ENCODE assay signal across 9 mouse cellular contexts in the genomic region with DNA sequence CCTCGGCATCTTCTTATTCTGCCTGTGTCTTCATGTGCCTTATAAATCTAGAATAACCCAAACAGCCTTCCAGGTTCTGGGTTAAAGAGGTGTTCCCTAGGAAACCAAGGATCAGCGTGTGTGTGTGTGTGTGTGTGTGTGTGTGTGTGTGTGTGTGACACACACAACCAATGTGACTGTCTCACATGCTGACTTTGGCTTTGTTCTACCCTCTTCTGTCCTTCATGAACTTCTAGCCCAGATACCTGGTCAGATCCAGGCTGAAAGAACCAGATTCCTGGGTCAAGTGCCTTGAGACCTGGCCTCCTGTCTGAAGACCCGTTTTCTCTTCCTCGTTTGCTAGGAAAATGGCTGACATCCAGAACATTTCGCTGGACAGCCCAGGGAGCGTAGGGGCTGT. TPM values are rescaled to one million over a fixed set of nuclear protein-coding genes. Genes with fewer than 3 reads are reported as not detected.
A peak's percentile ranks its signal among the peaks of the same experiment; 100 is the strongest.
DNase-seq lines count a peak whose midpoint lies in the region; ATAC-seq and TF ChIP-seq lines count a peak whose summit lies in the region.
"Had no signal": no experiment of that assay in that cellular context is flagged by ENCODE, and none has a peak within 500 bp of the region (broad histone marks: within the 10 kb centered on the region; RNA-seq: fewer than 3 reads in every experiment).

A gene (plus strand): TSS at position 301 of the 400 bp plus-strand sequence.

- TF ChIP-seq CTCF in liver, adult 2 months (IDR thresholded peaks at IDR 0.05; ENCODE audit: low read depth, low read length), result no peak

- no peaks in the 10 kb centered on the region for H3K36me3 ChIP-seq in liver, adult 2 months (ENCODE audit: control insufficient read depth, insufficient read depth, low read length)
- H3K36me3 ChIP-seq in embryonic facial prominence, embryonic 14.5 days (ENCODE audit: control insufficient read depth, insufficient read depth, low read length), result peaks cover 10% of the 10 kb centered on the region
- no peaks in the 10 kb centered on the region for H3K36me3 ChIP-seq in intestine, embryonic 15.5 days
- H3K36me3 ChIP-seq in neural tube, embryonic 12.5 days, result peaks cover 2% of the 10 kb centered on the region; the same call in 1 of the 2 replicates

- peaks cover 6% of the 10 kb centered on the region for H3K4me1 ChIP-seq in liver, adult 2 months (ENCODE audit: control insufficient read depth, insufficient read depth, low read length)
- H3K4me1 ChIP-seq in embryonic facial prominence, embryonic 14.5 days (ENCODE audit: control insufficient read depth, insufficient read depth, low read length), result peaks cover 11% of the 10 kb centered on the region; the same call in 1 of the 2 replicates
- peaks cover 54% of the 10 kb centered on the region for H3K4me1 ChIP-seq in intestine, embryonic 15.5 days (replicated peaks)
- H3K4me1 ChIP-seq in neural tube, embryonic 12.5 days, result peaks cover 31% of the 10 kb centered on the region

- no peak for DNase-seq in liver, adult 2 months (ENCODE audit: extremely low read depth, low read depth, low spot score)
- no peak for DNase-seq in liver
- DNase-seq in embryonic facial prominence, embryonic 14.5 days (ENCODE audit: low spot score), result no peak
- DNase-seq in ovary, postnatal 14 days (ENCODE audit: low spot score), result no peak
- no peak for DNase-seq in right cerebral cortex, postnatal 10 days (ENCODE audit: low spot score in 2 of 2)
- no peak for DNase-seq in urinary bladder, adult 2 months (ENCODE audit: low spot score)

- H3K79me2 ChIP-seq in liver, adult 2 months (ENCODE audit: control insufficient read depth, insufficient read depth, low read length), result no peaks in the 10 kb centered on the region

- H3K9ac ChIP-seq in liver, adult 2 months (ENCODE audit: low read depth, low read length), result peak within 1 kb of the TSS; percentile 71
- H3K9ac ChIP-seq in embryonic facial prominence, embryonic 14.5 days (ENCODE audit: low read depth, low read length), result peak within 1 kb of the TSS; percentile 62
- peak within 1 kb of the TSS; percentile 62 for H3K9ac ChIP-seq in intestine, embryonic 15.5 days
- peak within 1 kb of the TSS; percentile 51; the same call in 1 of the 2 replicates for H3K9ac ChIP-seq in neural tube, embryonic 12.5 days

- peaks cover 8% of the 10 kb centered on the region for H3K27me3 ChIP-seq in liver, adult 2 months (ENCODE audit: control insufficient read depth, insufficient read depth, low read length)
- H3K27me3 ChIP-seq in embryonic facial prominence, embryonic 14.5 days (replicated peaks; ENCODE audit: control insufficient read depth, insufficient read depth, low read length), result peaks cover 38% of the 10 kb centered on the region
- H3K27me3 ChIP-seq in intestine, embryonic 15.5 days (replicated peaks), result peaks cover 28% of the 10 kb centered on the region
- peaks cover 50% of the 10 kb centered on the region for H3K27me3 ChIP-seq in neural tube, embryonic 12.5 days (replicated peaks)

- ATAC-seq in embryonic facial prominence, embryonic 14.5 days (ENCODE audit: low read depth), result no peak
- ATAC-seq in intestine, embryonic 15.5 days, result no peak
- no peak for ATAC-seq in neural tube, embryonic 12.5 days (ENCODE audit: low FRiP score, low read depth)

- H3K27ac ChIP-seq in liver, adult 2 months (replicated peaks; ENCODE audit: insufficient read depth, low read depth, low read length), result no peak within 1 kb of the TSS
- no peak within 1 kb of the TSS for H3K27ac ChIP-seq in embryonic facial prominence, embryonic 14.5 days (replicated peaks; ENCODE audit: low read depth, low read length)
- peak within 1 kb of the TSS; percentile 79 for H3K27ac ChIP-seq in intestine, embryonic 15.5 days
- H3K27ac ChIP-seq in neural tube, embryonic 12.5 days, result no peak within 1 kb of the TSS

- TF ChIP-seq POLR2A in liver, adult 2 months (IDR thresholded peaks at IDR 0.05; ENCODE audit: extremely low read depth, insufficient read depth, low read length), result no peak

- peak within 1 kb of the TSS; percentile 98 for H3K4me2 ChIP-seq in embryonic facial prominence, embryonic 14.5 days (ENCODE audit: low read depth, low read length)
- peak within 1 kb of the TSS; percentile 98 for H3K4me2 ChIP-seq in intestine, embryonic 15.5 days (replicated peaks)
- peak within 1 kb of the TSS; percentile 92 for H3K4me2 ChIP-seq in neural tube, embryonic 12.5 days (replicated peaks)

- WGBS in liver, adult 2 months, result 69% methylated on average over 6 of the region's 6 CpGs
- 76% methylated on average over 6 of the region's 6 CpGs for WGBS in embryonic facial prominence, embryonic 14.5 days
- WGBS in intestine, embryonic 15.5 days, result 65% methylated on average over 6 of the region's 6 CpGs
- 76% methylated on average over 6 of the region's 6 CpGs for WGBS in neural tube, embryonic 12.5 days

- no peaks in the 10 kb centered on the region for H3K9me3 ChIP-seq in embryonic facial prominence, embryonic 14.5 days (ENCODE audit: control insufficient read depth, low read length)
- H3K9me3 ChIP-seq in intestine, embryonic 15.5 days, result no peaks in the 10 kb centered on the region
- no peaks in the 10 kb centered on the region for H3K9me3 ChIP-seq in neural tube, embryonic 12.5 days

- H3K4me3 ChIP-seq in liver, adult 2 months (ENCODE audit: insufficient read depth, low read depth, low read length), result peak within 1 kb of the TSS; percentile 63; the same call in 1 of the 2 replicates
- H3K4me3 ChIP-seq in embryonic facial prominence, embryonic 14.5 days (ENCODE audit: low read depth, low read length), result peak within 1 kb of the TSS; percentile 56
- peak within 1 kb of the TSS; percentile 53 for H3K4me3 ChIP-seq in intestine, embryonic 15.5 days (replicated peaks)
- H3K4me3 ChIP-seq in neural tube, embryonic 12.5 days, result peak within 1 kb of the TSS; percentile 51

RNA-seq across cellular contexts. Expression of the gene that starts here (rescaled TPM):
- not detected in 2 replicates for total RNA-seq in liver, adult 2 months (2014; rRNA removed)
- polyA plus RNA-seq in liver, adult 2 months (2012; rRNA removed), result 0.09 TPM in 1 of 2 replicates, not detected in the other
- polyA plus RNA-seq in embryonic facial prominence, embryonic 14.5 days (2014; fragmentation: Nextera tagmentation; extraction: Ambion mirVana), result not detected in 2 replicates
- 1.6 and 1.8 TPM in 2 replicates for polyA plus RNA-seq in intestine, embryonic 15.5 days (2015; fragmentation: Nextera tagmentation; extraction: Ambion mirVana)
- polyA plus RNA-seq in neural tube, embryonic 12.5 days (2016; fragmentation: Nextera tagmentation; extraction: Ambion mirVana), result not detected in 2 replicates
- 0.14 and 0.19 TPM in 2 replicates for polyA plus RNA-seq in urinary bladder, adult 2 months (2012; rRNA removed)
- total RNA-seq: neutrophil, adult 5-6 weeks had no signal
